Mouse (Mus musculus): ENCODE measurements around the gene Gm10803. TPM values are rescaled to one million over a fixed set of nuclear protein-coding genes. Genes with fewer than 3 reads are reported as not detected.

The Gm10803 gene
- total RNA-seq, 4 experiments from 2014 or later: not detected

- no peak for DNase-seq (ENCODE audit: low spot score in 2 of 2)
Measured at GRCm38 (mm10) chr2:93592164-93592790, 31.9 kb downstream of the Gm10803 start.

DNA sequence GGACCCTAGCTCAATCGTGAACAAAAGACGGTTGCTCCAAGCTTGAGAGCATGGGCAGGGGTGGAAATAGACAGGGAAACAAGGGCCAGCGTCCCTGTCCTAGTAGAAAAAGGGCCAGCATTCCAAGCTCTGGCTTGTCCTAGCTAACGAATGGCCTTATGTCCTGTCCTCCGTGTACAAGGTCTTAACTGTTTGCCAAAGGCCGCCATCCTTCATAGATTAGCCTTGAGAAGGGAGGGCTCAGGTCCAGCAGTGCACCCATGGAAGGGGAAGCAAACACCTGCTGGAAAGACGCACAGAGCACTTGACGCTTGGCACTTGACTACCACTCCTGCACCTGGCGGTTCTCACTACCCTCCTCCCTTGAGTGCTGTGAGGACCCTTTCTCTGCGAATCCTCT lies 32.8 kb downstream of the Gm10803 start:
- no peak for DNase-seq (ENCODE audit: low spot score in 2 of 2)

GRCm38 (mm10) chr2:93597145-93597544 lies 36.8 kb downstream of the Gm10803 start:
- no peak for DNase-seq (ENCODE audit: low spot score in 2 of 2)

DNA sequence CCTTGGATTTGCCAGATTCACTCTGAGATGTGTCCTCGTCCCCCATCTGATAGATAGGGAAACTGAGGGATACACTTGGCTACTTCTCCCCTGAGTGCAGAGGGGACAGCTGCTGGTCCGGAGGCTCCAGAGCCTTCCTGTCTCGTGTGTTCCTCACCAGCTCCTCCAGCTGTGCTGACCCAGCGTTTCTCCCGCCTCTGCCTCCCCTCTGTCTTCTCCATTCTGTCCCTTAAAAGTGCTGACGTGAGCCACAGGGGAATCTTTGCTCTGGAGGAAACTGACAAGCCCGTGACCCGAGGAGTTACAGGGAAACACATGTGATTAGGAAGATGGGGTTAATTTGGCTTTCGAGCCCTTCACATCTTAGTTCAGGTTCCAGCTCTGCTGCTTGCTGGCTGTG lies 39.4 kb downstream of the Gm10803 start:
- peak in 1 of 2 experiments; percentile 5 for DNase-seq (ENCODE audit: low spot score in 2 of 2)

DNA sequence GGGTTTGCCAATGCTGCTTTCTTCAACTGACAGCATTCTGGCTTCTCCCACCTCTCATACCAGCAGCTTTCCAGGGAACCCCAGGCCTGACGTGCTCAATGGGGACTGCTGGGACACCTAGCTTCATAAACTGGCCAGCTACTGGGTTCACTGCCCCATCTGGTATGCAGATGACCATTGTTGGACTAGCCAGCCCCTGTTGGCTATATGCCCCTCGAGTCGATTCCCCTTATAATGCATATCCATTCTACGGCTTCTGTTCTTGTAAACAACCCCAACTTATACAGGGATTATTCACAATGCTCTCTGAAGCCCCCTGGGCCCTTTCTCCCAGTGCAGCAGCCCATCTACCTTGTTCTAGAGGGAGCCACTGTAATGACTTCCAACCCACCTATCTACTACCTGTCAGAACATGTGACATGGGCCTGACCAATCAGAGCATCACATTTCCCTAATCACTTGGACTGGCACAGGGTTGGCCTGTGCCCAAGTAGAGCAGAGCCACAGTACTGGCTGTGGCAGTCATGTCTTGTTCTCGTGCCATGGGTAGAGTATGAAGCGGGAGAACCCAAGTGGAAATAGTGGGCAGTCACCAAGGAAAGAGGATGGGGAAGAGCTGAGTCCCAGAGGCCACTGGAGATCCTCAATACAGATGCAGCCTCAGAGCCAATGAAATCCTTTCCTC lies 44.4 kb downstream of the Gm10803 start:
- DNase-seq (ENCODE audit: low spot score in 2 of 2): no peak

- no peak for DNase-seq (ENCODE audit: low spot score in 2 of 2)
Measured at GRCm38 (mm10) chr2:93608800-93609199, 48.4 kb downstream of the Gm10803 start.

DNA sequence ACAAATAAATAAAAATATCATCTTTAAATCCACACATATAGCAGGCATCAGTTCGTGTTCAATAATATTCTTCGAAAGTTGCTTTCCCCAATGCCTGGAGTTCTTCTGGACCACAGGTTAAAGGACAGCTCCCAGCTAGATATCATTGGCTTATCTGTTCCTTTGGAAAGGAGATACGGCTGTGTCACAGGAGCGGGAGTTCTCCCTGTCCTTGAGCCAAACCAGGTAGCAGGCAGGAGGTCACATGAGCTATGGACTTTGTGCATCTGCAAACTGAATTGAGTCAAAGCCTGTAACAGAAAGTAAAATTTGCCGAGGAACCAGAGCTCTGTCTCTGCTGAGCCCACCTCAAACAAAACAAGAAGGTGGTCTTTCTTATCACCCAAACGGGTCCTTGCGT lies 52.7 kb downstream of the Gm10803 start:
- no peak for DNase-seq (ENCODE audit: low spot score in 2 of 2)

Other genes starting within 250 kb of the Gm10803 start
- 10 to 100 TPM; 20.9 to 31.4 (median 27.3) TPM for gene Tspan18, start 226.1 kb upstream of the Gm10803 start, total RNA-seq (2022)
- gene Cd82, start 97.4 kb upstream of the Gm10803 start, total RNA-seq (2022): 10 to 100 TPM; 21.7 to 42.4 (median 29.3) TPM
- gene Alx4, start 81.8 kb downstream of the Gm10803 start, total RNA-seq (2022): 1 to 10 TPM in 2 of 4 experiments, under 1 TPM in 2; 0.85 to 1.1 (median 0.97) TPM

Measured in layer of hippocampus, adult 8-10 months (tissue).